In the genomic region with DNA sequence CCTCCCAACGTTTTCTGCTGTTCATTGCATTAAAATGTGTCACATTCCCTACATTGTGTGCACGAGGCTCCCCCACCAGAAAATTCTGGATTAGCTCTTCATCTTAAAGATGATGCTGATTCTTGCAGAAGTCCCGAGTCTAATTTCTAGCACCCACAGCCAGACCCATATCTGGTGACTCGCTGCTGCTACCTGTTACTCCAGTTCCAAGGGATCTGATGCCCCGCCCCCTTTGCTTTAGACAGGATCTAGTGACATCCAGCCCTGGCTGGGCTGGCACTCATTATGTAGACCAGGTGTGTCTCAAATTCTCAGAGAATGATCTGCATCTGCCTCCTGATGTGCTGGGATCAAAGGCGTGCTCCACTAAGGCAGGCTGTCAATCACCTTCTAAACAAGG, we compare ENCODE assay signal across 22 mouse cellular contexts. TPM values are rescaled to one million over a fixed set of nuclear protein-coding genes. Genes with fewer than 3 reads are reported as not detected.
DNase-seq lines count a peak whose midpoint lies in the region; ATAC-seq and TF ChIP-seq lines count a peak whose summit lies in the region.
"Had no signal": no experiment of that assay in that cellular context is flagged by ENCODE, and none has a peak within 500 bp of the region (broad histone marks: within the 10 kb centered on the region; RNA-seq: fewer than 3 reads in every experiment).

No protein-coding gene starts in this region.

- no peak for TF ChIP-seq POLR2A in kidney, adult 2 months (IDR thresholded peaks at IDR 0.05; ENCODE audit: low read depth, low read length)

- no peaks in the 10 kb centered on the region for H3K9me3 ChIP-seq in embryonic facial prominence, embryonic 10.5 days
- H3K9me3 ChIP-seq in liver, embryonic 12.5 days (replicated peaks) = no peaks in the 10 kb centered on the region
- H3K9me3 ChIP-seq: heart, embryonic 15.5 days; hindbrain, embryonic 13.5 days had no signal

- whole genome bisulfite sequencing in embryonic facial prominence, embryonic 10.5 days = 72% methylated on average over 6 of the region's 6 CpGs
- 49% methylated on average over 6 of the region's 6 CpGs for WGBS in liver, embryonic 12.5 days (ENCODE audit: insufficient replicate concordance)
- 78% methylated on average over 6 of the region's 6 CpGs for WGBS in kidney, adult 2 months

- no peak for ATAC-seq in liver, embryonic 12.5 days
- ATAC-seq: CD4-positive, CD25-positive, alpha-beta regulatory T cell, adult 4 months; hindbrain, postnatal 0 days; Patski had no signal

- peaks cover 52% of the 10 kb centered on the region for H3K4me1 ChIP-seq in embryonic facial prominence, embryonic 10.5 days
- H3K4me1 ChIP-seq in liver, embryonic 12.5 days = peaks cover 66% of the 10 kb centered on the region
- no peaks in the 10 kb centered on the region for H3K4me1 ChIP-seq in kidney, adult 2 months (ENCODE audit: control insufficient read depth, insufficient read depth, low read length)

- intact Hi-C loops in left cerebral cortex, postnatal 25 days (cut with DNase I) = no loop called here

- no peak overlapping the region for H3K27ac ChIP-seq in embryonic facial prominence, embryonic 10.5 days (replicated peaks)
- peak overlapping the region; percentile 53; the same call in 1 of the 2 replicates for H3K27ac ChIP-seq in liver, embryonic 12.5 days
- no peak overlapping the region for H3K27ac ChIP-seq in kidney, adult 2 months (ENCODE audit: insufficient read depth, low read depth, low read length)
- H3K27ac ChIP-seq: heart, embryonic 15.5 days; hindbrain, embryonic 13.5 days; hindbrain, postnatal 0 days had no signal

- no peaks in the 10 kb centered on the region for H3K36me3 ChIP-seq in embryonic facial prominence, embryonic 10.5 days (replicated peaks)
- no peaks in the 10 kb centered on the region for H3K36me3 ChIP-seq in liver, embryonic 12.5 days
- H3K36me3 ChIP-seq in kidney, adult 2 months (ENCODE audit: control insufficient read depth, insufficient read depth, low read length) = no peaks in the 10 kb centered on the region
- H3K36me3 ChIP-seq: heart, embryonic 15.5 days; hindbrain, embryonic 13.5 days had no signal

- no peak overlapping the region for H3K4me3 ChIP-seq in embryonic facial prominence, embryonic 10.5 days
- no peak overlapping the region for H3K4me3 ChIP-seq in liver, embryonic 12.5 days
- H3K4me3 ChIP-seq in kidney, adult 2 months (ENCODE audit: insufficient read depth, low read depth, low read length) = no peak overlapping the region
- H3K4me3 ChIP-seq: heart, embryonic 15.5 days; hindbrain, embryonic 13.5 days had no signal

- no peak overlapping the region for H3K9ac ChIP-seq in liver, embryonic 12.5 days
- H3K9ac ChIP-seq: heart, embryonic 15.5 days; hindbrain, embryonic 13.5 days had no signal

- no peak for TF ChIP-seq CTCF in kidney, adult 2 months (conservative IDR thresholded peaks at IDR 0.05; ENCODE audit: insufficient read depth, insufficient read length, low read depth, low read length)

- peak overlapping the region; percentile 42; the same call in 1 of the 2 replicates for H3K4me2 ChIP-seq in liver, embryonic 12.5 days
- H3K4me2 ChIP-seq: heart, embryonic 11.5 days; heart, embryonic 15.5 days; hindbrain, embryonic 13.5 days had no signal

- peak; percentile 33 to 52 for DNase-seq in right cerebral cortex, postnatal 10 days (ENCODE audit: low spot score in 2 of 2)
- DNase-seq in right cerebral cortex, postnatal 14 days = no peak
- peak; percentile 21 for DNase-seq in embryonic facial prominence, embryonic 10.5 days (ENCODE audit: low spot score)
- no peak for DNase-seq in kidney, adult 2 months
- DNase-seq in left cerebral cortex, postnatal 25 days (ENCODE audit: low spot score in 2 of 2) = no peak
- no peak for DNase-seq in layer of hippocampus, adult 11-12 months (ENCODE audit: low spot score)
- DNase-seq: adrenal gland, adult 2 months; adrenal gland, postnatal 25 days; cerebellum, adult 18-20 months; cerebellum, adult 9-11 months; cerebellum, postnatal 36 days; gastrocnemius, postnatal 10 days; heart, adult 18-20 months; heart, postnatal 14 days had no signal

- H3K27me3 ChIP-seq in embryonic facial prominence, embryonic 10.5 days (replicated peaks; ENCODE audit: low read depth, poor library complexity, severe bottlenecking) = 0 out of 2 replicates have a peak, but pooled peaks cover 7% of the 10 kb centered on the region
- peaks cover 11% of the 10 kb centered on the region; the same call in 1 of the 2 replicates for H3K27me3 ChIP-seq in liver, embryonic 12.5 days (replicated peaks)
- H3K27me3 ChIP-seq in kidney, adult 2 months (replicated peaks; ENCODE audit: control insufficient read depth, insufficient read depth, low read length) = no peaks in the 10 kb centered on the region
- H3K27me3 ChIP-seq: heart, embryonic 15.5 days; hindbrain, embryonic 13.5 days; Patski had no signal

RNA-seq across cellular contexts. Expression of gene Tex26, which starts 2.3 kb away (rescaled TPM):
- polyA plus RNA-seq in embryonic facial prominence, embryonic 10.5 days (2016; fragmentation: Nextera tagmentation; extraction: Ambion mirVana) = 0.62 and 1.1 TPM in 2 replicates
- polyA plus RNA-seq in liver, embryonic 12.5 days (2016; fragmentation: Nextera tagmentation; extraction: Ambion mirVana) = 0.13 and 0.18 TPM in 2 replicates
- polyA plus RNA-seq in kidney, adult 2 months (2012; rRNA removed) = not detected in 2 replicates
- total RNA-seq in left cerebral cortex, postnatal 25 days (2021) = not detected
- total RNA-seq: adrenal gland, postnatal 25 days; heart, adult 18-20 months; heart, postnatal 14 days; hematopoietic stem cell, adult 5-6 weeks had no signal
- polyA plus RNA-seq: adrenal gland, adult 2 months; CD4-positive, CD25-positive, alpha-beta regulatory T cell, adult 4 months had no signal

RNA-seq across cellular contexts. Expression of gene Medag, which starts 25.6 kb away (rescaled TPM):
- polyA plus RNA-seq in embryonic facial prominence, embryonic 10.5 days (2016; fragmentation: Nextera tagmentation; extraction: Ambion mirVana) = 0.17 and 0.38 TPM in 2 replicates
- polyA plus RNA-seq in liver, embryonic 12.5 days (2016; fragmentation: Nextera tagmentation; extraction: Ambion mirVana) = 0.35 and 0.57 TPM in 2 replicates
- polyA plus RNA-seq in kidney, adult 2 months (2012; rRNA removed) = 0.61 and 0.88 TPM in 2 replicates
- 10 to 100 TPM; 12.7 to 14.5 TPM for total RNA-seq in left cerebral cortex, postnatal 25 days (2021)

Comparison
In these comparisons a context has a peak if more than half of its experiments do, and no peak if none do; other contexts are left out.
1. DNase-seq: peak in right cerebral cortex, postnatal 10 days (2 of 2) and embryonic facial prominence, embryonic 10.5 days (single experiment); none in right cerebral cortex, postnatal 14 days (single experiment), kidney, adult 2 months (single experiment), left cerebral cortex, postnatal 25 days (0 of 2) and layer of hippocampus, adult 11-12 months (single experiment).